Mouse (Mus musculus): ENCODE results near the gene Ssbp2.

The Ssbp2 gene

GRCm38 (mm10) chr13:91741280-91742047, 281.4 kb downstream of the Ssbp2 start, which contains the start of gene Acot12:
Gene Acot12 (plus strand): TSS chr13:91741512.
- peak; percentile 67 for DNase-seq

- no peak for DNase-seq
These were observed 283.1 kb downstream of the Ssbp2 start for GRCm38 (mm10) chr13:91743180-91743579.

GRCm38 (mm10) chr13:91746470-91746869, 286.4 kb downstream of the Ssbp2 start:
- no peak for DNase-seq

GRCm38 (mm10) chr13:91748401-91748800, 288.3 kb downstream of the Ssbp2 start:
- DNase-seq, result no peak

GRCm38 (mm10) chr13:91749981-91750380, 289.9 kb downstream of the Ssbp2 start:
- no peak for DNase-seq
